Mouse (Mus musculus): ENCODE data around the gene Cdk14. TPM values are rescaled to one million over a fixed set of nuclear protein-coding genes. Genes with fewer than 3 reads are reported as not detected.

The Cdk14 gene
- polyA plus RNA-seq, 2 experiments, result 14.5 to 27.6 TPM

DNA sequence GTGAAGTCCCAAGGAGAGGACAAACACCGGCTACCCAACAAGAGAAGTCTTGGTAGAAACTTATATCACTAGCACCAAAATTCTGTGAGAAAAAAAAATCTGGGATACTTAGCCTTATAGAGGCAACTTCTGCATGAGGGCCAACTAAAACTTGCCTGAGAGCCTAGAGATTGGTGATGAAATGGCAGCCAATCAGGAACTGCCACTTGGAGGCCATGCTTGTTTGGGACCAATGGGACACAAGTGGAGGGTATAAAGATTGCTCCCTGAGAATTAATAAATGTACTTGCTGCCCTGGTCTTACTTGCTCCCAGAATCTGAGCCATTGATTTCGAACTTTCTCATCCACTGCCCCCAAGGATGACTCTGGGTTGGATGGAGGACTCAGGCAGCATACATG, 1.3 kb upstream of the Cdk14 start:
- no peak for DNase-seq (ENCODE audit: low spot score)
- H3K27ac ChIP-seq (replicated peaks; ENCODE audit: low read depth, low read length), result no peak overlapping the region
- no peaks in the 10 kb centered on the region for H3K9me3 ChIP-seq (ENCODE audit: control insufficient read depth, low read length)
- no peak overlapping the region for H3K9ac ChIP-seq (ENCODE audit: low read depth, low read length, severe bottlenecking)
- no peak for TF ChIP-seq POLR2A (IDR thresholded peaks at IDR 0.05; ENCODE audit: borderline replicate concordance, extremely low read depth, insufficient read depth, insufficient read length)
- no peaks in the 10 kb centered on the region for H3K36me3 ChIP-seq (ENCODE audit: control insufficient read depth, insufficient read depth, low read length)
- ATAC-seq (ENCODE audit: low FRiP score, low read depth), result no peak
- no peaks in the 10 kb centered on the region for H3K27me3 ChIP-seq (ENCODE audit: control insufficient read depth, insufficient read depth, low read length)
- 90% methylated on average over 2 of the region's 2 CpGs for whole genome bisulfite sequencing
- H3K4me1 ChIP-seq (ENCODE audit: control insufficient read depth, insufficient read depth, low read length), result no peaks in the 10 kb centered on the region
- H3K4me3 ChIP-seq (replicated peaks; ENCODE audit: low read length), result no peak overlapping the region
- H3K4me2 ChIP-seq (replicated peaks; ENCODE audit: low read depth, low read length, severe bottlenecking), result no peak overlapping the region

DNA sequence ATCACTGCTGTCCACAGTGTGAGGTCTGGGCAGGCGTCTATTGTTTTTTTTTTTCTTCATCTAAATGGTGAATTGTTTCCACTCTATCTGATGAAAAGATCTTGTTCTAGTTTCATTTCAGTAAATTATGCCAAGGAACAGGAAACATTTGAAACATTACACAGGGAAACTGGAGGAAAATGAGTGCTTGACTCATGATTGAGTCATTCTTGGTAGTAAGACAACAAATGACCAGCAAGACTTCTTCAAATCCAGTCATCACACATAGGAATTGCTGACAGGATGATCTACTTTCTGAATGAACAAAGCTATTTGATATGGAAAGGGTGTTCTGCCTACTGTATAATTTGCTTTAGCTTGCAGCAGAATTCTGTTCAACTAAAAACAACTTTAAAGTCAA, 859 bp downstream of the Cdk14 start:
- H3K27me3 ChIP-seq (ENCODE audit: control insufficient read depth, insufficient read depth, low read length), result no peaks in the 10 kb centered on the region
- no peaks in the 10 kb centered on the region for H3K9me3 ChIP-seq (ENCODE audit: control insufficient read depth, low read length)
- ATAC-seq (ENCODE audit: low FRiP score, low read depth) (no peak), DNase-seq (ENCODE audit: low spot score) (no peak)
- no peaks in the 10 kb centered on the region for H3K4me1 ChIP-seq (ENCODE audit: control insufficient read depth, insufficient read depth, low read length)
- no peak overlapping the region for H3K4me2 ChIP-seq (replicated peaks; ENCODE audit: low read depth, low read length, severe bottlenecking)
- no peak overlapping the region for H3K4me3 ChIP-seq (replicated peaks; ENCODE audit: low read length)
- H3K9ac ChIP-seq (ENCODE audit: low read depth, low read length, severe bottlenecking), result no peak overlapping the region
- no peak overlapping the region for H3K27ac ChIP-seq (replicated peaks; ENCODE audit: low read depth, low read length)
- TF ChIP-seq POLR2A (IDR thresholded peaks at IDR 0.05; ENCODE audit: borderline replicate concordance, extremely low read depth, insufficient read depth, insufficient read length), result no peak
- no peaks in the 10 kb centered on the region for H3K36me3 ChIP-seq (ENCODE audit: control insufficient read depth, insufficient read depth, low read length)
- 84% methylated on average over 1 of the region's 1 CpGs for WGBS

DNA sequence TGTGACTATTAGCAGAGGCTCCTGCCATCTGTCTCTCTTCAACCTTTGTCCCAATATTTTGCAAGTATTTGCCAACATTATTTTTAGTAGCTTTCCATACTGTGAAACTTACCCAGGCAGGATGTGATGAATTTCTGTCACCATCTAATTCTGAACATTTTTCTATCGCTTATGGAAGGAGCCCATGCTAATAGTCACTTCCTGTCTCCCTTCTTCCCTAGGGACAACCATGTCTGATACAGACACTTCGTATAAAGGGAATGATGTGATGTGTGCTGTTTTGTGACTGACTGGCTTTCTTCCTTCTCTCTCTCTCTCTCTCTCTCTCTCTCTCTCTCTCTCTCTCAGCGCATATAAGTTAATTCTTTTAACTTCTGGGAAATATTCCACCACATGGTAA, 5.3 kb downstream of the Cdk14 start:
- no peak overlapping the region for H3K27ac ChIP-seq (replicated peaks; ENCODE audit: low read depth, low read length)
- H3K27me3 ChIP-seq (ENCODE audit: control insufficient read depth, insufficient read depth, low read length), result no peaks in the 10 kb centered on the region
- H3K4me1 ChIP-seq (ENCODE audit: control insufficient read depth, insufficient read depth, low read length), result no peaks in the 10 kb centered on the region
- H3K4me3 ChIP-seq (replicated peaks; ENCODE audit: low read length), result no peak overlapping the region
- H3K36me3 ChIP-seq (ENCODE audit: control insufficient read depth, insufficient read depth, low read length), result no peaks in the 10 kb centered on the region
- H3K9me3 ChIP-seq (ENCODE audit: control insufficient read depth, low read length), result no peaks in the 10 kb centered on the region
- DNase-seq (ENCODE audit: low spot score), result no peak
- WGBS, result 70% methylated on average over 3 of the region's 3 CpGs
- no peak overlapping the region for H3K9ac ChIP-seq (ENCODE audit: low read depth, low read length, severe bottlenecking)
- TF ChIP-seq POLR2A (IDR thresholded peaks at IDR 0.05; ENCODE audit: borderline replicate concordance, extremely low read depth, insufficient read depth, insufficient read length), result no peak
- H3K4me2 ChIP-seq (replicated peaks; ENCODE audit: low read depth, low read length, severe bottlenecking), result no peak overlapping the region
- no peak for ATAC-seq (ENCODE audit: low FRiP score, low read depth)

DNA sequence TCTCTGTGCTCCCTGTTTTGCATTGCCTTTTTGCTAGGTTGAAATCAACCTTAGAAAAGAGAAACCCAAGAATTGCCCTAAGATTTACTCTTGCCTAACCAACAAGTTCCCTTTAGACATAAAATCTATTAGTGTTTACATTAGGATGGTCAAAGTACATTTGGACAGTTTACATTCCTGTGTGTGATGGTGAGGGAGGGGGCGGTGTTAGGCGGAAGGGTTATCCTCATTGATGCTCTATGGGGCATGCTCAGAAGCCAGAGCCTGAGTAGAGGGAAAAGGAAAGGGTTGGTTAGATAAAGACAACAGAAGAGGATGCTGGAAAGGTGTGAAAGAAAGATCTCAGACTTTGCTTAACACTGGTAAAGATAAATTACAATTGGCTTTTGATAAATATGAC, 8.2 kb downstream of the Cdk14 start:
- H3K27ac ChIP-seq (replicated peaks; ENCODE audit: low read depth, low read length), result no peak overlapping the region
- TF ChIP-seq POLR2A (IDR thresholded peaks at IDR 0.05; ENCODE audit: borderline replicate concordance, extremely low read depth, insufficient read depth, insufficient read length), result no peak
- no peak overlapping the region for H3K4me3 ChIP-seq (replicated peaks; ENCODE audit: low read length)
- no peak overlapping the region for H3K4me2 ChIP-seq (replicated peaks; ENCODE audit: low read depth, low read length, severe bottlenecking)
- H3K9me3 ChIP-seq (ENCODE audit: control insufficient read depth, low read length), result no peaks in the 10 kb centered on the region
- no peak overlapping the region for H3K9ac ChIP-seq (ENCODE audit: low read depth, low read length, severe bottlenecking)
- H3K36me3 ChIP-seq (ENCODE audit: control insufficient read depth, insufficient read depth, low read length), result no peaks in the 10 kb centered on the region
- H3K4me1 ChIP-seq (ENCODE audit: control insufficient read depth, insufficient read depth, low read length), result no peaks in the 10 kb centered on the region
- ATAC-seq (ENCODE audit: low FRiP score, low read depth), result no peak
- DNase-seq (ENCODE audit: low spot score), result no peak
- WGBS, result 91% methylated on average over 2 of the region's 2 CpGs
- no peaks in the 10 kb centered on the region for H3K27me3 ChIP-seq (ENCODE audit: control insufficient read depth, insufficient read depth, low read length)

GRCm38 (mm10) chr5:5401986-5402385, 18.1 kb downstream of the Cdk14 start:
- no peak overlapping the region for H3K4me2 ChIP-seq (replicated peaks; ENCODE audit: low read depth, low read length, severe bottlenecking)
- no peaks in the 10 kb centered on the region for H3K27me3 ChIP-seq (ENCODE audit: control insufficient read depth, insufficient read depth, low read length)
- no peak for TF ChIP-seq POLR2A (IDR thresholded peaks at IDR 0.05; ENCODE audit: borderline replicate concordance, extremely low read depth, insufficient read depth, insufficient read length)
- no peak overlapping the region for H3K9ac ChIP-seq (ENCODE audit: low read depth, low read length, severe bottlenecking)
- DNase-seq (ENCODE audit: low spot score) (no peak), ATAC-seq (ENCODE audit: low FRiP score, low read depth) (no peak)
- H3K4me3 ChIP-seq (replicated peaks; ENCODE audit: low read length), result no peak overlapping the region
- 75% methylated on average over 4 of the region's 4 CpGs for WGBS
- no peaks in the 10 kb centered on the region for H3K36me3 ChIP-seq (ENCODE audit: control insufficient read depth, insufficient read depth, low read length)
- no peaks in the 10 kb centered on the region for H3K4me1 ChIP-seq (ENCODE audit: control insufficient read depth, insufficient read depth, low read length)
- H3K27ac ChIP-seq (replicated peaks; ENCODE audit: low read depth, low read length), result no peak overlapping the region
- no peaks in the 10 kb centered on the region for H3K9me3 ChIP-seq (ENCODE audit: control insufficient read depth, low read length)

- H3K4me1 ChIP-seq (ENCODE audit: control insufficient read depth, insufficient read depth, low read length), result no peaks in the 10 kb centered on the region
- no peaks in the 10 kb centered on the region for H3K36me3 ChIP-seq (ENCODE audit: control insufficient read depth, insufficient read depth, low read length)
- no peak overlapping the region for H3K27ac ChIP-seq (replicated peaks; ENCODE audit: low read depth, low read length)
- no peak overlapping the region for H3K9ac ChIP-seq (ENCODE audit: low read depth, low read length, severe bottlenecking)
- no peak overlapping the region for H3K4me3 ChIP-seq (replicated peaks; ENCODE audit: low read length)
- H3K4me2 ChIP-seq (replicated peaks; ENCODE audit: low read depth, low read length, severe bottlenecking), result no peak overlapping the region
- WGBS, result 52% methylated on average over 3 of the region's 3 CpGs
- DNase-seq (ENCODE audit: low spot score) (no peak), ATAC-seq (ENCODE audit: low FRiP score, low read depth) (no peak)
- no peak for TF ChIP-seq POLR2A (IDR thresholded peaks at IDR 0.05; ENCODE audit: borderline replicate concordance, extremely low read depth, insufficient read depth, insufficient read length)
- H3K27me3 ChIP-seq (ENCODE audit: control insufficient read depth, insufficient read depth, low read length), result no peaks in the 10 kb centered on the region
- no peaks in the 10 kb centered on the region for H3K9me3 ChIP-seq (ENCODE audit: control insufficient read depth, low read length)
Measured at GRCm38 (mm10) chr5:5392786-5393185, 27.3 kb downstream of the Cdk14 start.

All from limb, embryonic 14.5 days (tissue).